Mouse (Mus musculus): Measurements from ENCODE around the gene Chrm5.

DNA sequence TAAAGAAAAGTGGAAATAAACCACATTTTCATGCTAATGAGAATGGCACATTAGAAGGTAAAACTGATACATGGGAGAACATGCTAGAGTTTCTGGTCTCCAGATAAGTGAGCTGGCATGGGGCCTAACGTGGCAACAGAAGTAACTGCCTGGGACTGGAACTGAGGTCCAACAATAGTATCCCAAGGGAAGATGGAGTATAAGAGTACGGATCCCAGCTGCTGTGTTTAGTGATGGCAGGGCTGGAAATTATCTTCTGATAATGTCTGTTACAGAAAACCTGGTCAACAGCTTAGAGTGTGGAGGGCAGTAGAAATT, 2.7 kb upstream of the Chrm5 start:
- TF ChIP-seq CTCF (IDR thresholded peaks at IDR 0.05; ENCODE audit: borderline replicate concordance, extremely low read depth, insufficient read depth, insufficient read length): no peak
- no peak for TF ChIP-seq POLR2A (IDR thresholded peaks at IDR 0.05; ENCODE audit: borderline replicate concordance, extremely low read depth, insufficient read depth, insufficient read length, poor library complexity, severe bottlenecking)
